In genomic region chr8:11268753-11269152, GRCm38 (mm10) we compare ENCODE assay signal across 21 mouse cellular contexts. TPM values are rescaled to one million over a fixed set of nuclear protein-coding genes. Genes with fewer than 3 reads are reported as not detected.
DNase-seq lines count a peak whose midpoint lies in the region; ATAC-seq and TF ChIP-seq lines count a peak whose summit lies in the region.
"Had no signal": no experiment of that assay in that cellular context is flagged by ENCODE, and none has a peak within 500 bp of the region (broad histone marks: within the 10 kb centered on the region; RNA-seq: fewer than 3 reads in every experiment).

No protein-coding gene starts in this region.

- ATAC-seq in forebrain, postnatal 0 days, result no peak
- ATAC-seq in forebrain, embryonic 11.5 days (replicated peaks; ENCODE audit: low FRiP score), result no peak
- no peak for ATAC-seq in embryonic facial prominence, embryonic 12.5 days (ENCODE audit: insufficient number of reproducible peaks, insufficient read depth, low FRiP score, low TSS enrichment)
- ATAC-seq: forebrain, embryonic 16.5 days; intestine, embryonic 15.5 days had no signal

- H3K4me1 ChIP-seq in forebrain, postnatal 0 days (ENCODE audit: insufficient read depth), result peaks cover 6% of the 10 kb centered on the region; the same call in 1 of the 2 replicates
- no peaks in the 10 kb centered on the region for H3K4me1 ChIP-seq in forebrain, embryonic 11.5 days (replicated peaks; ENCODE audit: control insufficient read depth, insufficient read depth, low read length)
- peaks cover 20% of the 10 kb centered on the region for H3K4me1 ChIP-seq in embryonic facial prominence, embryonic 12.5 days
- H3K4me1 ChIP-seq in olfactory bulb, adult 2 months (ENCODE audit: control insufficient read depth, insufficient read depth, low read length), result peaks cover 8% of the 10 kb centered on the region

- no peaks in the 10 kb centered on the region for H3K36me3 ChIP-seq in forebrain, postnatal 0 days (ENCODE audit: insufficient read depth)
- no peaks in the 10 kb centered on the region for H3K36me3 ChIP-seq in forebrain, embryonic 11.5 days (ENCODE audit: control insufficient read depth, insufficient read depth, low read length)
- no peaks in the 10 kb centered on the region for H3K36me3 ChIP-seq in embryonic facial prominence, embryonic 12.5 days
- H3K36me3 ChIP-seq: intestine, embryonic 15.5 days had no signal

- 0 out of 2 replicates have a peak overlapping the region, but pooled peaks have one; percentile 10 for H3K27ac ChIP-seq in forebrain, postnatal 0 days (ENCODE audit: low read depth, low read length)
- no peak overlapping the region for H3K27ac ChIP-seq in forebrain, embryonic 11.5 days (ENCODE audit: low read depth, low read length)
- 0 out of 2 replicates have a peak overlapping the region, but pooled peaks have one; percentile 24 for H3K27ac ChIP-seq in embryonic facial prominence, embryonic 12.5 days
- peak overlapping the region; percentile 42; the same call in 1 of the 2 replicates for H3K27ac ChIP-seq in olfactory bulb, adult 2 months (ENCODE audit: insufficient read depth, low read depth, low read length)
- H3K27ac ChIP-seq: embryonic facial prominence, embryonic 13.5 days; hindbrain, embryonic 14.5 days; intestine, embryonic 15.5 days; macrophage had no signal

- no peak overlapping the region for H3K9ac ChIP-seq in forebrain, postnatal 0 days
- no peak overlapping the region for H3K9ac ChIP-seq in forebrain, embryonic 11.5 days (ENCODE audit: low read length)
- H3K9ac ChIP-seq in embryonic facial prominence, embryonic 12.5 days, result no peak overlapping the region
- H3K9ac ChIP-seq: embryonic facial prominence, embryonic 13.5 days; hindbrain, embryonic 14.5 days; intestine, embryonic 15.5 days had no signal

- no peaks in the 10 kb centered on the region for H3K9me3 ChIP-seq in forebrain, postnatal 0 days (ENCODE audit: low read length)
- no peaks in the 10 kb centered on the region for H3K9me3 ChIP-seq in forebrain, embryonic 11.5 days (ENCODE audit: control insufficient read depth, low read length)
- H3K9me3 ChIP-seq in embryonic facial prominence, embryonic 12.5 days, result no peaks in the 10 kb centered on the region
- H3K9me3 ChIP-seq: embryonic facial prominence, embryonic 13.5 days; intestine, embryonic 15.5 days had no signal

- TF ChIP-seq CTCF in forebrain, postnatal 0 days (IDR thresholded peaks at IDR 0.05; ENCODE audit: low read depth), result no peak
- no peak for TF ChIP-seq CTCF in olfactory bulb, adult 2 months (IDR thresholded peaks at IDR 0.05; ENCODE audit: insufficient read depth, low read depth, low read length)

- WGBS in forebrain, postnatal 0 days, result 76% methylated on average over 6 of the region's 6 CpGs
- 85% methylated on average over 6 of the region's 6 CpGs for WGBS in forebrain, embryonic 11.5 days
- 48% methylated on average over 6 of the region's 6 CpGs for WGBS in embryonic facial prominence, embryonic 12.5 days
- 40% methylated on average over 6 of the region's 6 CpGs for WGBS in olfactory bulb, adult 2 months

- TF ChIP-seq POLR2A in olfactory bulb, adult 2 months (IDR thresholded peaks at IDR 0.05; ENCODE audit: insufficient read depth, low read depth, low read length), result no peak

- no peak overlapping the region for H3K4me2 ChIP-seq in forebrain, postnatal 0 days (ENCODE audit: low read depth)
- no peak overlapping the region for H3K4me2 ChIP-seq in forebrain, embryonic 11.5 days (ENCODE audit: low read depth, low read length, severe bottlenecking)
- no peak overlapping the region for H3K4me2 ChIP-seq in embryonic facial prominence, embryonic 12.5 days (replicated peaks)
- H3K4me2 ChIP-seq: embryonic facial prominence, embryonic 13.5 days; hindbrain, embryonic 14.5 days; intestine, embryonic 15.5 days; liver, embryonic 11.5 days; midbrain, embryonic 11.5 days had no signal

- no peak for DNase-seq in forebrain, postnatal 0 days
- no peak for DNase-seq in forebrain, embryonic 11.5 days (ENCODE audit: low spot score)
- DNase-seq in left cerebral cortex, postnatal 25 days (ENCODE audit: low spot score in 2 of 2), result peak; percentile 38 to 49
- no peak for DNase-seq in left cerebral cortex, adult 11 months (ENCODE audit: low spot score)
- no peak for DNase-seq in frontal cortex, postnatal 10 days (ENCODE audit: low spot score in 2 of 2)
- DNase-seq in adipocyte (ENCODE audit: low spot score), result no peak
- DNase-seq: adrenal gland, postnatal 14 days; cerebellum, adult 9-10 months; kidney, adult 9 months; kidney, postnatal 4 days; lung, adult 18-20 months; retina, postnatal 1 day had no signal

- no peak overlapping the region for H3K4me3 ChIP-seq in forebrain, postnatal 0 days (ENCODE audit: low read depth, low read length)
- no peak overlapping the region for H3K4me3 ChIP-seq in forebrain, embryonic 11.5 days (ENCODE audit: low read depth, low read length)
- no peak overlapping the region for H3K4me3 ChIP-seq in embryonic facial prominence, embryonic 12.5 days
- H3K4me3 ChIP-seq in olfactory bulb, adult 2 months (ENCODE audit: insufficient read depth, low read depth, low read length), result no peak overlapping the region
- H3K4me3 ChIP-seq: embryonic facial prominence, embryonic 13.5 days; intestine, embryonic 15.5 days had no signal

- no peaks in the 10 kb centered on the region for H3K27me3 ChIP-seq in forebrain, postnatal 0 days (ENCODE audit: insufficient read depth, low read length)
- H3K27me3 ChIP-seq in forebrain, embryonic 11.5 days (ENCODE audit: control insufficient read depth, insufficient read depth, low read length), result no peaks in the 10 kb centered on the region
- H3K27me3 ChIP-seq in embryonic facial prominence, embryonic 12.5 days, result no peaks in the 10 kb centered on the region
- H3K27me3 ChIP-seq: embryonic facial prominence, embryonic 13.5 days; intestine, embryonic 15.5 days had no signal

- intact Hi-C loops in left cerebral cortex, postnatal 25 days (cut with DNase I), result no loop called here

RNA-seq across cellular contexts. Expression of gene Col4a2, which starts 43.9 kb away (rescaled TPM):
- 57.0 and 95.7 TPM in 2 replicates for total RNA-seq in forebrain, postnatal 0 days (2014; rRNA removed)
- polyA plus RNA-seq in forebrain, postnatal 0 days (2015; fragmentation: Nextera tagmentation; extraction: Ambion mirVana), result 23.1 and 26.6 TPM in 2 replicates
- 40.4 and 45.4 TPM in 2 replicates for polyA plus RNA-seq in forebrain, embryonic 11.5 days (2014; fragmentation: Nextera tagmentation; extraction: Ambion mirVana)
- total RNA-seq in left cerebral cortex, postnatal 25 days (2021), result 10 to 100 TPM; 47.5 to 52.4 TPM
- 82.2 and 84.0 TPM in 2 replicates for polyA plus RNA-seq in embryonic facial prominence, embryonic 12.5 days (2016; fragmentation: Nextera tagmentation; extraction: Ambion mirVana)
- not detected in 2 replicates for polyA plus RNA-seq in olfactory bulb, adult 2 months (2012; ENCODE audit: insufficient read depth, insufficient read length, low replicate concordance, missing spikeins)

RNA-seq across cellular contexts. Expression of gene Col4a1, which starts 43.9 kb away (rescaled TPM):
- 114 and 217 TPM in 2 replicates for total RNA-seq in forebrain, postnatal 0 days (2014; rRNA removed)
- 43.1 and 45.1 TPM in 2 replicates for polyA plus RNA-seq in forebrain, postnatal 0 days (2015; fragmentation: Nextera tagmentation; extraction: Ambion mirVana)
- 118 and 130 TPM in 2 replicates for polyA plus RNA-seq in forebrain, embryonic 11.5 days (2014; fragmentation: Nextera tagmentation; extraction: Ambion mirVana)
- total RNA-seq in left cerebral cortex, postnatal 25 days (2021), result 10 to 100 TPM; 55.5 to 63.1 TPM
- 168 and 169 TPM in 2 replicates for polyA plus RNA-seq in embryonic facial prominence, embryonic 12.5 days (2016; fragmentation: Nextera tagmentation; extraction: Ambion mirVana)
- not detected in 2 replicates for polyA plus RNA-seq in olfactory bulb, adult 2 months (2012; ENCODE audit: insufficient read depth, insufficient read length, low replicate concordance, missing spikeins)

Comparison
In these comparisons a context has a peak if more than half of its experiments do, and no peak if none do; other contexts are left out.
1. DNase-seq: peak in left cerebral cortex, postnatal 25 days (2 of 2); none in forebrain, postnatal 0 days (single experiment), forebrain, embryonic 11.5 days (single experiment), left cerebral cortex, adult 11 months (single experiment), frontal cortex, postnatal 10 days (0 of 2) and adipocyte (single experiment).
2. RNA of gene Col4a2, which starts 43.9 kb away (polyA plus RNA-seq): 82.2 to 84.0 TPM in embryonic facial prominence, embryonic 12.5 days, 40.4 to 45.4 TPM in forebrain, embryonic 11.5 days and 23.1 to 26.6 TPM in forebrain, postnatal 0 days; not detected in olfactory bulb, adult 2 months; every median in the first group is over 10 times any median in the second.